Mouse (Mus musculus): ENCODE measurements around the gene Grxcr1.

DNA sequence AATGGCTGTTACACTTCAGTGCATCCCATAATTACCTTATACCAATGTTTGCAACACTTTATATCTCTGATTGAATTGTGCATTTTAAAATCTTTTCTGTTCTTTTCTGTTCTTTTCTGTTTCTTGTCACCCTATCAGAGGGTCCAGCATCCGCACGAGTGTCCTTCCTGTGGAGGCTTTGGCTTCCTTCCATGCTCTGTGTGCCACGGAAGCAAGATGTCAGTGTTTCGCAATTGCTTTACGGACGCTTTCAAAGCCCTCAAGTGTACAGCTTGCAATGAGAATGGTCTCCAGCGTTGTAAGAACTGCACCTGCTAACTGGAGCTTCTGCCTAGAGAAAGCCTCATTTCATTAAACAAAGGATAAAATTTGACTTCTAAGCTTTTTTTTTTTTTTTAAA is 134.3 kb downstream of the Grxcr1 start:
- no peak for TF ChIP-seq CTCF (IDR thresholded peaks at IDR 0.05; ENCODE audit: low read depth)
- no peak for TF ChIP-seq EP300 (IDR thresholded peaks at IDR 0.05; ENCODE audit: low read depth)
